Mouse (Mus musculus): Measurements from ENCODE around the gene Camsap1. TPM values are rescaled to one million over a fixed set of nuclear protein-coding genes. Genes with fewer than 3 reads are reported as not detected.

The Camsap1 gene
- polyA plus RNA-seq, 1 experiment = 12.1 TPM

DNA sequence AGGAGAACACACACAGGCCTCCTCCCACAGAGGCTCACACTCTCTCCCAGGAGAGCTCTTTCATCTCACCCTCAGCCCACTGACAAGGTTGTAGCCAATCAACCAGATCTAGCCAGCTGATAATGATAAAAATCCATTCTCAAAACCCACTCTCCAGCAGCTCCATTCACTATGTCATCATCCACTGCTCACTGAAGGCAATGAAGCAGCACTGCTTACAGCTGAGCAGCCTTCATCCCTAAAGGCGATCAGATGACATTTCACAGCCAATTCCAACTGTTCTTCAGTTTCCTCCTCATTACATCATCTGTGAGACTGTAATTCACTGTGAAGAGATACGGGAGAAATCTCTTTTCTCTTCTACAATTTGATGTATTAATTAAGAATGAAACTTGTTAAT is 39.3 kb downstream of the Camsap1 start:
- Histone ChIP-seq H3K4me3 (no peak overlapping the region), H3K79me2 (ENCODE audit: control insufficient read depth, insufficient read depth) (peaks cover 4% of the 10 kb centered on the region), H3K27me3 (ENCODE audit: control insufficient read depth, insufficient read depth, insufficient read length) (no peaks in the 10 kb centered on the region), H3K4me2 (ENCODE audit: low read depth) (peak overlapping the region; percentile 5), H3ac (ENCODE audit: control insufficient read depth, insufficient read length) (no peak overlapping the region), H3K36me3 (ENCODE audit: control insufficient read depth, insufficient read depth) (peaks cover 40% of the 10 kb centered on the region)
- peak; percentile 82 for TF ChIP-seq CEBPB (IDR thresholded peaks at IDR 0.05; ENCODE audit: insufficient read depth, poor library complexity, severe bottlenecking)
- TF ChIP-seq SRF (IDR thresholded peaks at IDR 0.05; ENCODE audit: control insufficient read depth, insufficient read length, low read depth) = no peak
- no peak for TF ChIP-seq REST (IDR thresholded peaks at IDR 0.05; ENCODE audit: insufficient read depth, insufficient read length)
- TF ChIP-seq POLR2A (IDR thresholded peaks at IDR 0.05; ENCODE audit: insufficient read length, low read depth) = peak; percentile 59
- TF ChIP-seq POLR2AphosphoS2 (IDR thresholded peaks at IDR 0.05; ENCODE audit: insufficient read length, low read depth) = peak; percentile 48

DNA sequence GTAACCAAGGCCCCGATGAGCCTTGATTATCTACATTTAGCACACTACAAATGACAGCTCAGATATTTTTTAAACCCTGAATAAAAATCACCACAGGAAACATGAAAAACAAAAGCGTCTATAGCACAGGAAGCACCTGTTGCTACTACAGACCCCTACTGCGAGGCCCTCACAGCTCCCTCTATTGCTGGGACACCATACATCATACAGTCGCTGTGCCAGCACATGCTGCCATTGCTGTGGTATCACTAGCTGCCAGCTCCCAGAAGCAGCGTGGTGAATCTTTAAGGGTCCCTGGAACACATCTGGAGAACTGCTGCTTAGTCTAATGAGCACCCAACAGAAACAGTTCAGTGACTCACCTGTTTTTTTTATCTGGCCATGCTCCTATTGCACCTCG is 42.6 kb downstream of the Camsap1 start:
- H3K4me3 ChIP-seq = no peak overlapping the region
- TF ChIP-seq USF1 (IDR thresholded peaks at IDR 0.05; ENCODE audit: low read depth) (no peak), REST (IDR thresholded peaks at IDR 0.05; ENCODE audit: insufficient read depth, insufficient read length) (no peak), E2F4 (IDR thresholded peaks at IDR 0.05; ENCODE audit: insufficient read depth) (no peak), POLR2A (IDR thresholded peaks at IDR 0.05; ENCODE audit: insufficient read length, low read depth) (no peak), MYOD1 (IDR thresholded peaks at IDR 0.05; ENCODE audit: control insufficient read depth in 1 of 3, insufficient read length in 2 of 3, low read depth in 2 of 3) (no peak), POLR2AphosphoS2 (IDR thresholded peaks at IDR 0.05; ENCODE audit: insufficient read length, low read depth) (no peak)
- no peak overlapping the region for H3K4me2 ChIP-seq (ENCODE audit: low read depth)
- peaks cover 51% of the 10 kb centered on the region for H3K36me3 ChIP-seq (ENCODE audit: control insufficient read depth, insufficient read depth)
- H3K27me3 ChIP-seq (ENCODE audit: control insufficient read depth, insufficient read depth, insufficient read length) = no peaks in the 10 kb centered on the region
- H3K79me2 ChIP-seq (ENCODE audit: control insufficient read depth, insufficient read depth) = peaks cover 4% of the 10 kb centered on the region
- no peak overlapping the region for H3ac ChIP-seq (ENCODE audit: control insufficient read depth, insufficient read length)

DNA sequence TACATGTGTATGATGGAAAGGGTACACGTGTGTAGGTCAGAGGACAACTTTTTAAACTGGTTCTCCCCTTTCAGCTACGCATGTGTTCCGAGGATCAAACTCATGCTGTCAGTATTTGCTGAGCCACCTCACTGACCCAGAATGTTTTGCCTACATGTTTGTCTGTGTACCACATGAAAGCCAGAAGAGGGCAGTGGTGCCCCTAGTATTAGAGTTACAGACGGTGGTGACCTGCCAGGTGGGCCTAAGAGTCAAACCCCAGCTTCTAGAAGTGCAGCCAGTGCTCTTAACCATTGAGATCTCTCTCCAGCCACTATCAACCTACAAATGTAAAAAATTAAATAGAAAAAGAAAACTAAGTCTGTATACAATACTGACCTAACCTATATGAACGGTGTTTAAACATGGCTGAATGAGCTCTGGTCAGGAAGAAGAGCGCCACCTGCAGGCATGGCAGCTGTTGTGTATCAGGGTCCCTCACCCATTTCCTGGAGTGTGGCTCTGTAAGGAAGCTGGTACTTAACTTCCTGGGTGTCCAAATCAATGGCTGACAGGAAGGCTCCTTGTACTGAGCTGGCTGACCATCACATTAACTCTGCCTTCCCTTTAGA is 51.7 kb downstream of the Camsap1 start:
- Histone ChIP-seq H3K27me3 (ENCODE audit: control insufficient read depth, insufficient read depth, insufficient read length) (no peaks in the 10 kb centered on the region), H3K36me3 (ENCODE audit: control insufficient read depth, insufficient read depth) (peaks cover 41% of the 10 kb centered on the region), H3K4me2 (ENCODE audit: low read depth) (no peak overlapping the region), H3K4me3 (no peak overlapping the region), H3K79me2 (ENCODE audit: control insufficient read depth, insufficient read depth) (no peaks in the 10 kb centered on the region), H3ac (ENCODE audit: control insufficient read depth, insufficient read length) (no peak overlapping the region)
- TF ChIP-seq POLR2A (IDR thresholded peaks at IDR 0.05; ENCODE audit: insufficient read length, low read depth) (no peak), CEBPB (IDR thresholded peaks at IDR 0.05; ENCODE audit: insufficient read depth, poor library complexity, severe bottlenecking) (no peak), REST (IDR thresholded peaks at IDR 0.05; ENCODE audit: insufficient read depth, insufficient read length) (no peak), MYOD1 (IDR thresholded peaks at IDR 0.05; ENCODE audit: control insufficient read depth in 1 of 3, insufficient read length in 2 of 3, low read depth in 2 of 3) (no peak), MAX (IDR thresholded peaks at IDR 0.05; ENCODE audit: low read depth) (no peak), POLR2AphosphoS2 (IDR thresholded peaks at IDR 0.05; ENCODE audit: insufficient read length, low read depth) (no peak), USF1 (IDR thresholded peaks at IDR 0.05; ENCODE audit: low read depth) (no peak), MYOG (IDR thresholded peaks at IDR 0.05; ENCODE audit: control insufficient read depth in 1 of 3, insufficient read depth in 1 of 3, insufficient read length in 2 of 3, low read depth in 2 of 3) (no peak), E2F4 (IDR thresholded peaks at IDR 0.05; ENCODE audit: insufficient read depth) (no peak)

DNA sequence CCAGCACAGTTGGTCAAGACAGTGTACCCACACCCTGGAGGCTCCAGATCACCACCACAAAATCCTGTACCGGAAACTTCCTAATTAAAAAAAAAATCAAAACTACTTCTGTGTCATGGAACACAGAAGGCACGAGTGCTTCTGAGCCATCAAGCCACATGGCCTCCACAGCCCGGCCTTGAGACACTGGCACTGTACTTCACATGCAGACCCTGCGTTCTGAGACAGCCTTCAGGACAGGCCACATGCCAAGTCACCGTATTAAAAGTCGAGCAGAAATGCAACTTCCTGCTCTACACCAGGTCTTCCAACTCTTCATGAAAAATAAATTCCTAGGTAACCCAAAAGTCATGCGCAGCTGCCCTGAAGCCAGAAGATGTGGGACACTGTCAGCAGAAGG is 55.3 kb downstream of the Camsap1 start:
- Histone ChIP-seq H3K36me3 (ENCODE audit: control insufficient read depth, insufficient read depth) (peaks cover 18% of the 10 kb centered on the region), H3K4me3 (no peak overlapping the region), H3K79me2 (ENCODE audit: control insufficient read depth, insufficient read depth) (no peaks in the 10 kb centered on the region), H3K4me2 (ENCODE audit: low read depth) (no peak overlapping the region), H3ac (ENCODE audit: control insufficient read depth, insufficient read length) (no peak overlapping the region), H3K27me3 (ENCODE audit: control insufficient read depth, insufficient read depth, insufficient read length) (no peaks in the 10 kb centered on the region)
- TF ChIP-seq TCF12 (IDR thresholded peaks at IDR 0.05; ENCODE audit: insufficient read depth, poor library complexity, severe bottlenecking) = no peak
- no peak for TF ChIP-seq SRF (IDR thresholded peaks at IDR 0.05; ENCODE audit: control insufficient read depth, insufficient read length, low read depth)
- TF ChIP-seq REST (IDR thresholded peaks at IDR 0.05; ENCODE audit: insufficient read depth, insufficient read length) = no peak
- no peak for TF ChIP-seq MAX (IDR thresholded peaks at IDR 0.05; ENCODE audit: low read depth)
- TF ChIP-seq E2F4 (IDR thresholded peaks at IDR 0.05; ENCODE audit: insufficient read depth) = no peak
- no peak for TF ChIP-seq MYOG (IDR thresholded peaks at IDR 0.05; ENCODE audit: control insufficient read depth in 1 of 3, insufficient read depth in 1 of 3, insufficient read length in 2 of 3, low read depth in 2 of 3)

DNA sequence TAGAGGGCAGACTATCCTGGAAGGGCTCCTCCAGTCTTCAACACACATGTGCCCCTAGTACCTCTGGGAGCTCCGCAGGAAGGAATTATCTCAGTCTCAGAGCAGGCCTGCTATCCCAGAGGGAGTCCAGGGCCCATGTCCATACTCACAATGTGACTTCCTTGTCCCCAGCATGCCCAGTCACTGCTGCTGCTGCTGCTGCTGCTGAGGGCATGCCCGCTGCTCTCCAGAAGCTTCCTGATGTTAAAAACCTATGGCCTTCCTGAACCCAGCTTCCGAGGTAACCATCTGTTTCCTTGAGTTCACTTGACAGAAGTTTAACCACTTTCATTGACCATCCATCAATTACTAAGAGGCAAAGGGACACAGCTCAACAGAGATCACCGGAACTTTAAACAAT is 58.1 kb downstream of the Camsap1 start:
- no peak for TF ChIP-seq USF1 (IDR thresholded peaks at IDR 0.05; ENCODE audit: low read depth)
- no peak for TF ChIP-seq POLR2AphosphoS2 (IDR thresholded peaks at IDR 0.05; ENCODE audit: insufficient read length, low read depth)
- no peak for TF ChIP-seq TCF12 (IDR thresholded peaks at IDR 0.05; ENCODE audit: insufficient read depth, poor library complexity, severe bottlenecking)
- TF ChIP-seq MYOG (IDR thresholded peaks at IDR 0.05; ENCODE audit: control insufficient read depth in 1 of 3, insufficient read depth in 1 of 3, insufficient read length in 2 of 3, low read depth in 2 of 3) = no peak
- TF ChIP-seq E2F4 (IDR thresholded peaks at IDR 0.05; ENCODE audit: insufficient read depth) = no peak
- TF ChIP-seq CEBPB (IDR thresholded peaks at IDR 0.05; ENCODE audit: insufficient read depth, poor library complexity, severe bottlenecking) = no peak
- no peak for TF ChIP-seq MYOD1 (IDR thresholded peaks at IDR 0.05; ENCODE audit: control insufficient read depth in 1 of 3, insufficient read length in 2 of 3, low read depth in 2 of 3)
- no peak for TF ChIP-seq TCF3 (IDR thresholded peaks at IDR 0.05; ENCODE audit: insufficient read length, low read depth)
- no peak for TF ChIP-seq SRF (IDR thresholded peaks at IDR 0.05; ENCODE audit: control insufficient read depth, insufficient read length, low read depth)
- TF ChIP-seq REST (IDR thresholded peaks at IDR 0.05; ENCODE audit: insufficient read depth, insufficient read length) = no peak
- no peak for TF ChIP-seq MAX (IDR thresholded peaks at IDR 0.05; ENCODE audit: low read depth)
- TF ChIP-seq POLR2A (IDR thresholded peaks at IDR 0.05; ENCODE audit: insufficient read length, low read depth) = no peak
- peaks cover under 1% of the 10 kb centered on the region for H3K36me3 ChIP-seq (ENCODE audit: control insufficient read depth, insufficient read depth)
- H3K4me3 ChIP-seq = no peak overlapping the region
- H3K79me2 ChIP-seq (ENCODE audit: control insufficient read depth, insufficient read depth) = no peaks in the 10 kb centered on the region
- no peaks in the 10 kb centered on the region for H3K27me3 ChIP-seq (ENCODE audit: control insufficient read depth, insufficient read depth, insufficient read length)
- no peak overlapping the region for H3ac ChIP-seq (ENCODE audit: control insufficient read depth, insufficient read length)
- no peak overlapping the region for H3K4me2 ChIP-seq (ENCODE audit: low read depth)
